Mouse (Mus musculus): ENCODE measurements around the gene Itga9. TPM values are rescaled to one million over a fixed set of nuclear protein-coding genes. Genes with fewer than 3 reads are reported as not detected.

Itga9 gene
- polyA plus RNA-seq, 2 experiments, result 1.4 to 2.8 TPM

GRCm38 (mm10) chr9:118647495-118647894 lies 41.0 kb downstream of the Itga9 start:
- 52% methylated on average over 3 of the region's 3 CpGs for WGBS (ENCODE audit: insufficient replicate concordance)
- H3K36me3 ChIP-seq (replicated peaks; ENCODE audit: control insufficient read depth, insufficient read depth, low read depth), result no peaks in the 10 kb centered on the region
- no peak for TF ChIP-seq CTCF (IDR thresholded peaks at IDR 0.05; ENCODE audit: low read depth)
- no peak for TF ChIP-seq EP300 (IDR thresholded peaks at IDR 0.05; ENCODE audit: low read depth)
- H3K4me2 ChIP-seq (ENCODE audit: low read depth), result no peak overlapping the region
- ATAC-seq (ENCODE audit: insufficient read depth) (no peak), DNase-seq (ENCODE audit: low read depth in 3 of 3, low spot score in 3 of 3) (no peak)
- no peak overlapping the region for H3K4me3 ChIP-seq (ENCODE audit: insufficient read depth in 1 of 2, low read depth in 2 of 2, low read length in 2 of 2)
- no peaks in the 10 kb centered on the region for H3K9me3 ChIP-seq (ENCODE audit: control insufficient read depth, low read length)
- peaks cover 0 to 5% of the 10 kb centered on the region in 2 experiments; a peak in 2 of 4 replicates for H3K4me1 ChIP-seq (replicated peaks; ENCODE audit: control insufficient read depth in 2 of 2, insufficient read depth in 2 of 2, low read length in 1 of 2)
- no peaks in the 10 kb centered on the region for H3K27me3 ChIP-seq (ENCODE audit: control insufficient read depth, insufficient read depth, low read length)
- no peak overlapping the region for H3K9ac ChIP-seq (replicated peaks)
- no peak overlapping the region for H3K27ac ChIP-seq

- Histone ChIP-seq H3K36me3 (replicated peaks; ENCODE audit: control insufficient read depth, insufficient read depth, low read depth) (no peaks in the 10 kb centered on the region), H3K9me3 (ENCODE audit: control insufficient read depth, low read length) (no peaks in the 10 kb centered on the region), H3K4me1 (replicated peaks; ENCODE audit: control insufficient read depth in 2 of 2, insufficient read depth in 2 of 2, low read length in 1 of 2) (0 out of 4 replicates have a peak, but pooled peaks cover 0 to under 1% of the 10 kb centered on the region in 2 experiments), H3K4me3 (ENCODE audit: insufficient read depth in 1 of 2, low read depth in 2 of 2, low read length in 2 of 2) (no peak overlapping the region), H3K9ac (replicated peaks) (no peak overlapping the region), H3K4me2 (ENCODE audit: low read depth) (no peak overlapping the region), H3K27ac (no peak overlapping the region), H3K27me3 (ENCODE audit: control insufficient read depth, insufficient read depth, low read length) (no peaks in the 10 kb centered on the region)
- 40% methylated on average over 4 of the region's 4 CpGs for WGBS (ENCODE audit: insufficient replicate concordance)
- ATAC-seq (ENCODE audit: insufficient read depth), result no peak
- no peak for DNase-seq (ENCODE audit: low read depth in 3 of 3, low spot score in 3 of 3)
- TF ChIP-seq EP300 (IDR thresholded peaks at IDR 0.05; ENCODE audit: low read depth) (no peak), CTCF (IDR thresholded peaks at IDR 0.05; ENCODE audit: low read depth) (no peak)
Observed at GRCm38 (mm10) chr9:118650976-118651375, 44.5 kb downstream of the Itga9 start.

- Histone ChIP-seq H3K9me3 (ENCODE audit: control insufficient read depth, low read length) (no peaks in the 10 kb centered on the region), H3K27me3 (ENCODE audit: control insufficient read depth, insufficient read depth, low read length) (no peaks in the 10 kb centered on the region), H3K4me1 (replicated peaks; ENCODE audit: control insufficient read depth in 2 of 2, insufficient read depth in 2 of 2, low read length in 1 of 2) (no peaks in the 10 kb centered on the region), H3K27ac (no peak overlapping the region), H3K4me2 (ENCODE audit: low read depth) (no peak overlapping the region), H3K9ac (replicated peaks) (no peak overlapping the region), H3K4me3 (ENCODE audit: insufficient read depth in 1 of 2, low read depth in 2 of 2, low read length in 2 of 2) (no peak overlapping the region), H3K36me3 (replicated peaks; ENCODE audit: control insufficient read depth, insufficient read depth, low read depth) (no peaks in the 10 kb centered on the region)
- DNase-seq (ENCODE audit: low read depth in 3 of 3, low spot score in 3 of 3) (no peak), ATAC-seq (ENCODE audit: insufficient read depth) (no peak)
- WGBS (ENCODE audit: insufficient replicate concordance), result 59% methylated on average over 2 of the region's 2 CpGs
- TF ChIP-seq EP300 (IDR thresholded peaks at IDR 0.05; ENCODE audit: low read depth), result no peak
- TF ChIP-seq CTCF (IDR thresholded peaks at IDR 0.05; ENCODE audit: low read depth), result no peak
Observed at GRCm38 (mm10) chr9:118651939-118652338, 45.4 kb downstream of the Itga9 start.

- no peak for TF ChIP-seq CTCF (IDR thresholded peaks at IDR 0.05; ENCODE audit: low read depth)
- no peak for TF ChIP-seq EP300 (IDR thresholded peaks at IDR 0.05; ENCODE audit: low read depth)
- no peak overlapping the region for H3K27ac ChIP-seq
- H3K4me3 ChIP-seq (ENCODE audit: insufficient read depth in 1 of 2, low read depth in 2 of 2, low read length in 2 of 2), result no peak overlapping the region
- no peak overlapping the region for H3K4me2 ChIP-seq (ENCODE audit: low read depth)
- no peak for ATAC-seq (ENCODE audit: insufficient read depth)
- DNase-seq (ENCODE audit: low read depth in 3 of 3, low spot score in 3 of 3), result no peak
- no peaks in the 10 kb centered on the region for H3K36me3 ChIP-seq (replicated peaks; ENCODE audit: control insufficient read depth, insufficient read depth, low read depth)
- H3K9me3 ChIP-seq (ENCODE audit: control insufficient read depth, low read length), result no peaks in the 10 kb centered on the region
- no peaks in the 10 kb centered on the region for H3K4me1 ChIP-seq (replicated peaks; ENCODE audit: control insufficient read depth in 2 of 2, insufficient read depth in 2 of 2, low read length in 1 of 2)
- WGBS (ENCODE audit: insufficient replicate concordance), result 74% methylated on average over 1 of the region's 1 CpGs
- H3K27me3 ChIP-seq (ENCODE audit: control insufficient read depth, insufficient read depth, low read length), result no peaks in the 10 kb centered on the region
- H3K9ac ChIP-seq (replicated peaks), result no peak overlapping the region
Observed at GRCm38 (mm10) chr9:118653436-118653835, 46.9 kb downstream of the Itga9 start.

GRCm38 (mm10) chr9:118654969-118655368 lies 48.5 kb downstream of the Itga9 start:
- DNase-seq (ENCODE audit: low read depth in 3 of 3, low spot score in 3 of 3), result no peak
- no peak overlapping the region for H3K4me3 ChIP-seq (ENCODE audit: insufficient read depth in 1 of 2, low read depth in 2 of 2, low read length in 2 of 2)
- no peaks in the 10 kb centered on the region for H3K4me1 ChIP-seq (replicated peaks; ENCODE audit: control insufficient read depth in 2 of 2, insufficient read depth in 2 of 2, low read length in 1 of 2)
- H3K9ac ChIP-seq (replicated peaks), result no peak overlapping the region
- H3K4me2 ChIP-seq (ENCODE audit: low read depth), result no peak overlapping the region
- TF ChIP-seq CTCF (IDR thresholded peaks at IDR 0.05; ENCODE audit: low read depth), result no peak
- no peak for TF ChIP-seq EP300 (IDR thresholded peaks at IDR 0.05; ENCODE audit: low read depth)
- no peaks in the 10 kb centered on the region for H3K9me3 ChIP-seq (ENCODE audit: control insufficient read depth, low read length)
- no peaks in the 10 kb centered on the region for H3K36me3 ChIP-seq (replicated peaks; ENCODE audit: control insufficient read depth, insufficient read depth, low read depth)
- H3K27me3 ChIP-seq (ENCODE audit: control insufficient read depth, insufficient read depth, low read length), result no peaks in the 10 kb centered on the region
- whole genome bisulfite sequencing (ENCODE audit: insufficient replicate concordance), result 12% methylated on average over 6 of the region's 6 CpGs
- no peak overlapping the region for H3K27ac ChIP-seq
- 0 out of 2 replicates have a peak, but pooled peaks have one; percentile 13 for ATAC-seq (ENCODE audit: insufficient read depth)

Data from liver, embryonic 14.5 days (tissue).